Mouse (Mus musculus): ENCODE measurements around the gene Top3b. TPM values are rescaled to one million over a fixed set of nuclear protein-coding genes. Genes with fewer than 3 reads are reported as not detected.
A peak's percentile ranks its signal among the peaks of the same experiment; 100 is the strongest.
"Not testable (repeated sequence)": the region's sequence is repeated elsewhere in the genome, so short reads cannot be mapped to it uniquely, and the experiment has no call there.

Gene Top3b
- polyA plus RNA-seq, 1 experiment from 2014 or later: 81.4 TPM

GRCm38 (mm10) chr16:16856054-16856453 lies 14.5 kb upstream of the Top3b start:
- not testable (repeated sequence) for H3K4me3 ChIP-seq (ENCODE audit: low read length); H3K27me3 ChIP-seq (ENCODE audit: control insufficient read depth, insufficient read depth, low read length); H3K9ac ChIP-seq (ENCODE audit: low read depth, low read length); H3K9me3 ChIP-seq (ENCODE audit: control insufficient read depth, low read length); H3K36me3 ChIP-seq (ENCODE audit: control insufficient read depth, insufficient read depth, low read length); H3K4me2 ChIP-seq (replicated peaks; ENCODE audit: low read depth, low read length); ATAC-seq (ENCODE audit: low FRiP score, low TSS enrichment); H3K27ac ChIP-seq (ENCODE audit: low read depth, low read length); H3K4me1 ChIP-seq (ENCODE audit: control insufficient read depth, insufficient read depth, low read length)
- WGBS: 87% methylated on average over 9 of the region's 9 CpGs

DNA sequence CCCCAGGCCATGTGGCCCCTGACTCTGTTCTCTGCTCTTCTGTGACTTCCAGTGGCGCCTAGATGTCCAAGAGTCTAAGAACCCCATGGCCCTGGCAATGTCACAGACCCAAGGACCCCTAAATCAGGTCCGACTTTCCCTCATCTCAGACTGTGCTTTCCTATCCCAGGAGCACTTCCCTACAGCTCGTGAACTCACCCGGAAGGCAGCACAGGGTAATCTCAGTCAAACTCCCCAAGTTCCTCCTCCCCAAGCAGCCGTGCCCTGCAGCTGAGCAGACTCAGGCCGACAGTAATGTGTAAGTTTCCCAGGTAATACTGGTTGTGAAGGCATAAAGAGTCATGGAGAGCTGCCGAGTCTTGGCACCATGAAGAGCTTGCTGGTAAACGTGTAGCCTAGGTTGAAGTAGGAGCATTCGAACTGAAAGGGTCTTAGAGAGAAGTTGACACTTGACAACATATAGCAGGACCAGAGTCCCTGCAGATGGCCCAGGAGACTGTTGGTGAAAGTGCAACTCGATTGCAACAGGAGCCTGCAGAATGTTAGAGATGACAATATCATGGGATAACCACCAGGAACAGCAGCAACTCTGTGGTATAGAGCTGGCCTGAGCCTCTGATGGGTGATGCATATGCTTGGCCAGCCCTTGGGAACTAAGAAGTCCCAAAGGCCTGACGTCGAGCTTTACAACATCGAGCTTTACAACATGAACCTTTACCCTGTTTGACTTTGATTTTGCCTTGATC lies 13.6 kb upstream of the Top3b start:
- no peak overlapping the region for H3K4me2 ChIP-seq (replicated peaks; ENCODE audit: low read depth, low read length)
- no peaks in the 10 kb centered on the region for H3K9me3 ChIP-seq (ENCODE audit: control insufficient read depth, low read length)
- WGBS: 76% methylated on average over 13 of the region's 13 CpGs
- H3K4me1 ChIP-seq (ENCODE audit: control insufficient read depth, insufficient read depth, low read length): no peaks in the 10 kb centered on the region
- no peaks in the 10 kb centered on the region for H3K27me3 ChIP-seq (ENCODE audit: control insufficient read depth, insufficient read depth, low read length)
- no peak for ATAC-seq (ENCODE audit: low FRiP score, low TSS enrichment)
- H3K27ac ChIP-seq (ENCODE audit: low read depth, low read length): no peak overlapping the region
- H3K36me3 ChIP-seq (ENCODE audit: control insufficient read depth, insufficient read depth, low read length): no peaks in the 10 kb centered on the region
- H3K4me3 ChIP-seq (ENCODE audit: low read length): no peak overlapping the region
- H3K9ac ChIP-seq (ENCODE audit: low read depth, low read length): no peak overlapping the region

GRCm38 (mm10) chr16:16862288-16862687 lies 8.2 kb upstream of the Top3b start:
- H3K4me3 ChIP-seq (ENCODE audit: low read length): no peak overlapping the region
- H3K36me3 ChIP-seq (ENCODE audit: control insufficient read depth, insufficient read depth, low read length): no peaks in the 10 kb centered on the region
- ATAC-seq (ENCODE audit: low FRiP score, low TSS enrichment): no peak
- no peak overlapping the region for H3K4me2 ChIP-seq (replicated peaks; ENCODE audit: low read depth, low read length)
- no peaks in the 10 kb centered on the region for H3K27me3 ChIP-seq (ENCODE audit: control insufficient read depth, insufficient read depth, low read length)
- H3K9ac ChIP-seq (ENCODE audit: low read depth, low read length): no peak overlapping the region
- H3K9me3 ChIP-seq (ENCODE audit: control insufficient read depth, low read length): no peaks in the 10 kb centered on the region
- no peak overlapping the region for H3K27ac ChIP-seq (ENCODE audit: low read depth, low read length)
- WGBS: 74% methylated on average over 3 of the region's 3 CpGs
- H3K4me1 ChIP-seq (ENCODE audit: control insufficient read depth, insufficient read depth, low read length): no peaks in the 10 kb centered on the region

DNA sequence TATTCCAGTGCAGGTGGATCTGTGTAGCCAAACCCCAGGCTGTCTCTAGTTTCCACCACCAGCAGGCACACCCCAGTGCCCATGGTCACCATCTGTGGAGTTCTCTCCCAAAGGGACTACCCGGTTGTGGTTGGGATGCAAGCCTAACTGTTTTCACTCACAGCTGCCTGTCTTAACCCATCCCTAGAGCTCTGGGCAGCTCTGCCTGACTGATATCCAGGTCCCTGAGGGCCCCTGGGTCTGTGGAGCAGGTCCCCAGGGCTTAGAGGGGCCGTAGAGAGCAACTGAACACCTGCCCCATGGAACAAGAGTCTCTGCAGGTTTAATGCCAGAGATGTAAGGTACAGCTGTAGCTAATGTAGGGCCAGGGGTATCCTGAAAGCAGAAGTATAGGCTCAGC lies 6.6 kb upstream of the Top3b start, which contains the start of gene Igll1:
TSS of gene Igll1 (minus strand) at position 8 of the 400 bp plus-strand sequence.
- Histone ChIP-seq H3K27ac (ENCODE audit: low read depth, low read length) (no peak within 1 kb of the TSS), H3K9me3 (ENCODE audit: control insufficient read depth, low read length) (no peaks in the 10 kb centered on the region), H3K4me1 (ENCODE audit: control insufficient read depth, insufficient read depth, low read length) (no peaks in the 10 kb centered on the region), H3K4me3 (ENCODE audit: low read length) (no peak within 1 kb of the TSS), H3K36me3 (ENCODE audit: control insufficient read depth, insufficient read depth, low read length) (no peaks in the 10 kb centered on the region), H3K9ac (ENCODE audit: low read depth, low read length) (no peak within 1 kb of the TSS), H3K4me2 (replicated peaks; ENCODE audit: low read depth, low read length) (no peak within 1 kb of the TSS), H3K27me3 (ENCODE audit: control insufficient read depth, insufficient read depth, low read length) (no peaks in the 10 kb centered on the region)
- WGBS: 67% methylated on average over 2 of the region's 2 CpGs
- ATAC-seq (ENCODE audit: low FRiP score, low TSS enrichment): no peak

- Histone ChIP-seq H3K4me3 (ENCODE audit: low read length) (no peak overlapping the region), H3K27me3 (ENCODE audit: control insufficient read depth, insufficient read depth, low read length) (no peaks in the 10 kb centered on the region), H3K36me3 (ENCODE audit: control insufficient read depth, insufficient read depth, low read length) (no peaks in the 10 kb centered on the region), H3K9me3 (ENCODE audit: control insufficient read depth, low read length) (no peaks in the 10 kb centered on the region), H3K4me2 (replicated peaks; ENCODE audit: low read depth, low read length) (no peak overlapping the region), H3K4me1 (ENCODE audit: control insufficient read depth, insufficient read depth, low read length) (no peaks in the 10 kb centered on the region), H3K27ac (ENCODE audit: low read depth, low read length) (no peak overlapping the region), H3K9ac (ENCODE audit: low read depth, low read length) (no peak overlapping the region)
- ATAC-seq (ENCODE audit: low FRiP score, low TSS enrichment): no peak
Measured at GRCm38 (mm10) chr16:16865217-16865616, 5.3 kb upstream of the Top3b start.

DNA sequence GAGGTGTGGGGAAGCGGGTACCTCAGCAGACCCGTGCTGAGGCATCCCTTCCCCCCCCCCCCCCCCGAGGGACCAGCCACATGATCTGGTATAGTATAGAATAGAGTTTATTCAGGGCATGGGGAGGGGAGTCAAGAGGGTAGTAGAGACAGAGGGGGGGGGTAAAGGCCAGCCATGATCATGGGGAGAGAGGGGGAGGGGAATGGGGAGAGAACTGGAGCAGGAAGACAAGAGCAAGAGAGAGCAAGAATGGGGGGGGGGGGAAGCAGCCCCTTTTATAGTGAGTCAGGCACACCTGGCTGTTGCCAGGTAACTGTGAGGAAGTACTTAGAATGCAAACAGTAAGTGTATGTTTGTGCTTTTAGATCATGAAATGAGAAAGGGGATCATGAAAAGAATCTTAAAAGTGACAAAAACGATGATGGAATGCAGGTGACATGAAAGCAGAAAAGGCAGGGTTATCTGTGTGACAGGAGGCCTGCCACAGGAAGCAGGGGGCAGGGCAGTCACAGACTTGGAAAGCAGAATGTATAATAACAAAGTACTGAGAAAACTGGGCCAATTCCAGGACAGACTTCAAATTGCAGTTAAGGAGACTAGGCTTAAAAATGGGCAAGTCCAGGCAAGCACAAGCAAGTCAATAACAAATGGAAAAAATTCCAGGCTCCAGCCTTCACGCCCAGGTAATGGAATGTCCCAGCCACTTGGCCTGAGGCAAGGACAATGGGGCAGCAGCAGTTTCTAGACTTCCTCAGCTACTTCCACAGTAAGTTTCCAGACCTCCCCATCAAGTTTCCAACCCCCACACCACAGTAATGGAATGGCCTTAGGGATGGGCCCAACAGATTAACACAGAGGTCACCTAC lies 4.6 kb upstream of the Top3b start:
- H3K9ac ChIP-seq (ENCODE audit: low read depth, low read length): no peak overlapping the region
- H3K36me3 ChIP-seq (ENCODE audit: control insufficient read depth, insufficient read depth, low read length): no peaks in the 10 kb centered on the region
- H3K4me3 ChIP-seq (ENCODE audit: low read length): no peak overlapping the region
- no peak overlapping the region for H3K27ac ChIP-seq (ENCODE audit: low read depth, low read length)
- no peak for ATAC-seq (ENCODE audit: low FRiP score, low TSS enrichment)
- no peaks in the 10 kb centered on the region for H3K9me3 ChIP-seq (ENCODE audit: control insufficient read depth, low read length)
- WGBS: 36% methylated on average over 5 of the region's 5 CpGs
- no peak overlapping the region for H3K4me2 ChIP-seq (replicated peaks; ENCODE audit: low read depth, low read length)
- no peaks in the 10 kb centered on the region for H3K27me3 ChIP-seq (ENCODE audit: control insufficient read depth, insufficient read depth, low read length)
- H3K4me1 ChIP-seq (ENCODE audit: control insufficient read depth, insufficient read depth, low read length): no peaks in the 10 kb centered on the region

- no peaks in the 10 kb centered on the region for H3K27me3 ChIP-seq (ENCODE audit: control insufficient read depth, insufficient read depth, low read length)
- peak overlapping the region; percentile 72 for H3K4me2 ChIP-seq (replicated peaks; ENCODE audit: low read depth, low read length)
- H3K9me3 ChIP-seq (ENCODE audit: control insufficient read depth, low read length): no peaks in the 10 kb centered on the region
- H3K4me3 ChIP-seq (ENCODE audit: low read length): peak overlapping the region; percentile 82
- peaks cover 4% of the 10 kb centered on the region; the same call in 1 of the 2 replicates for H3K36me3 ChIP-seq (ENCODE audit: control insufficient read depth, insufficient read depth, low read length)
- peaks cover 3% of the 10 kb centered on the region; the same call in 1 of the 2 replicates for H3K4me1 ChIP-seq (ENCODE audit: control insufficient read depth, insufficient read depth, low read length)
- no peak overlapping the region for H3K9ac ChIP-seq (ENCODE audit: low read depth, low read length)
- peak; percentile 51 for ATAC-seq (ENCODE audit: low FRiP score, low TSS enrichment)
- 35% methylated on average over 7 of the region's 7 CpGs for WGBS
- H3K27ac ChIP-seq (ENCODE audit: low read depth, low read length): no peak overlapping the region
Measured at GRCm38 (mm10) chr16:16870241-16870616, 307 bp upstream of the Top3b start.

GRCm38 (mm10) chr16:16879025-16879424 lies 8.5 kb downstream of the Top3b start:
- ATAC-seq (ENCODE audit: low FRiP score, low TSS enrichment): no peak
- Histone ChIP-seq H3K27ac (ENCODE audit: low read depth, low read length) (no peak overlapping the region), H3K36me3 (ENCODE audit: control insufficient read depth, insufficient read depth, low read length) (peaks cover 84% of the 10 kb centered on the region), H3K9me3 (ENCODE audit: control insufficient read depth, low read length) (peaks cover 6% of the 10 kb centered on the region), H3K9ac (ENCODE audit: low read depth, low read length) (no peak overlapping the region), H3K4me3 (ENCODE audit: low read length) (no peak overlapping the region), H3K27me3 (ENCODE audit: control insufficient read depth, insufficient read depth, low read length) (no peaks in the 10 kb centered on the region), H3K4me2 (replicated peaks; ENCODE audit: low read depth, low read length) (no peak overlapping the region), H3K4me1 (ENCODE audit: control insufficient read depth, insufficient read depth, low read length) (no peaks in the 10 kb centered on the region)
- 89% methylated on average over 5 of the region's 5 CpGs for WGBS

DNA sequence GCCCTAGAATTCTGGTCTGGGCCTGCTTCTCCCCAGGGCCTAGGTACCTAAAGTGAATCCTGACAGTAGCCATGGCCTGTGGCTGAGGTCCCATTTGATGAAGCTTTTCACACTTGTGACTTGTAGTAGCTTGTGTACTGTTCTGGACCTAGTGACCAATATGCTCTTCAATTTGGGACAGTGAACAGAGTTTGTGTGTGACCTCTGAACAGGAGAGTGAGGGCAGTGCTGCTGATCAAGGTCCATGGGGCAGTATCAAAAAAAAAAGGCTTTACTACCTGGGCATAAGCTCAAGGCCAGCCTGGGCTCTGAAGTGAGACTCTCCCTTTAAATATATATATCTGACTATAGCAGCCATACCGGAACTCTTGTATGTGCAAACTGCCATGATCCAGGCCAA lies 17.8 kb downstream of the Top3b start:
- no peaks in the 10 kb centered on the region for H3K27me3 ChIP-seq (ENCODE audit: control insufficient read depth, insufficient read depth, low read length)
- H3K4me1 ChIP-seq (ENCODE audit: control insufficient read depth, insufficient read depth, low read length): no peaks in the 10 kb centered on the region
- H3K4me3 ChIP-seq (ENCODE audit: low read length): no peak overlapping the region
- H3K9ac ChIP-seq (ENCODE audit: low read depth, low read length): no peak overlapping the region
- 89% methylated on average over 1 of the region's 1 CpGs for WGBS
- H3K4me2 ChIP-seq (replicated peaks; ENCODE audit: low read depth, low read length): no peak overlapping the region
- H3K27ac ChIP-seq (ENCODE audit: low read depth, low read length): no peak overlapping the region
- ATAC-seq (ENCODE audit: low FRiP score, low TSS enrichment): no peak
- no peaks in the 10 kb centered on the region for H3K9me3 ChIP-seq (ENCODE audit: control insufficient read depth, low read length)
- H3K36me3 ChIP-seq (ENCODE audit: control insufficient read depth, insufficient read depth, low read length): peaks cover 99% of the 10 kb centered on the region
